Mouse (Mus musculus): ENCODE measurements at regions not wholly inside any gene's neighbourhood (a gene's known extent, or its start where the extent isn't known, plus 50 kb on each side); places are given as distances from the start of the nearest gene placed in this dataset.

DNA sequence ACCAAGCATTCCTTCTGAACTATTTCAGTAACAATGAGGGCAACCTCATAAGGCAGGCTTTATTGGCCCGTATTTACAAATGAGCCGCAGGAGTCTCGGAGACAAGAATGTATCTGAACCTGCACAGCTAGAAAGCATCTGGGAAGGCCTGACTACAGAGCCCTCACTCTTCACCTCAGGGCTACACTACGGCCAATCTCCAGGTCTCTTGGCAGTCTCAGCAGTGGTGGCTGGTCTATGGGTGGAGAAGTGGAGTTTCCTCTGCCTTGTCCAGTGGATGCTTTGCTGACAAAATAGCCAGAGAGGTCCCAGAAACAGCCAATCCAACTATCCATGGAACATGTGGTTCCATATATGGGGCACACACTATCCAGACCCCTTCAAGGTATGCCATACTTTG lies 165.5 kb downstream of the Adamts15 start:
- 49% methylated on average over 4 of the region's 4 CpGs for WGBS
- H3K4me3 ChIP-seq (replicated peaks; ENCODE audit: low read length), result no peak overlapping the region
- H3K36me3 ChIP-seq (ENCODE audit: control insufficient read depth, insufficient read depth, low read length), result no peaks in the 10 kb centered on the region
- H3K9ac ChIP-seq (ENCODE audit: low read depth, low read length, severe bottlenecking), result no peak overlapping the region
- no peak for DNase-seq (ENCODE audit: low spot score)
- no peaks in the 10 kb centered on the region for H3K27me3 ChIP-seq (ENCODE audit: control insufficient read depth, insufficient read depth, low read length)
- no peaks in the 10 kb centered on the region for H3K9me3 ChIP-seq (ENCODE audit: control insufficient read depth, low read length)
- no peak overlapping the region for H3K27ac ChIP-seq (replicated peaks; ENCODE audit: low read depth, low read length)
- no peak for TF ChIP-seq POLR2A (IDR thresholded peaks at IDR 0.05; ENCODE audit: borderline replicate concordance, extremely low read depth, insufficient read depth, insufficient read length)
- H3K4me1 ChIP-seq (ENCODE audit: control insufficient read depth, insufficient read depth, low read length), result peaks cover 3% of the 10 kb centered on the region; the same call in 1 of the 2 replicates
- no peak for ATAC-seq (ENCODE audit: low FRiP score, low read depth)
- H3K4me2 ChIP-seq (replicated peaks; ENCODE audit: low read depth, low read length, severe bottlenecking), result no peak overlapping the region

DNA sequence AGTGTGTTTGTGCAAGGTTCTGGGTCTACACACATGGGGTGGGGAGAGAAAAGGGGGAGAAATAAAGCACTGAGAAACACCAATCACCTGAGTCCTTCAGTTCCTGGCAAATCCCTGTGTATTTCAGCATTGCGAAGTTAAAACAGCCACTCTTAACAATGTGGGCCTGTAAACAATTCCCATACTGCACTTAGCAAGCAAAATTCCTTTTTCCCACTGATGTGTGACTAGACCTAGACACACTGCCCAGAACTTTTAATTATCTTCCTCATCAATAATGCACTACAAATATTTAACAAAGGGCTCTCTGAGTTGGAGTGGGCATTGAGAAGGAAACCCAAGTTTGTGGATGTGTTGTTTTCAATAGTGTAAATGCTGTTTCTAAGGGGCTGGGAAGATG lies 166.7 kb downstream of the Adamts15 start:
- no peak for DNase-seq (ENCODE audit: low spot score)
- peaks cover 3% of the 10 kb centered on the region; the same call in 1 of the 2 replicates for H3K4me1 ChIP-seq (ENCODE audit: control insufficient read depth, insufficient read depth, low read length)
- H3K36me3 ChIP-seq (ENCODE audit: control insufficient read depth, insufficient read depth, low read length), result no peaks in the 10 kb centered on the region
- no peak overlapping the region for H3K4me3 ChIP-seq (replicated peaks; ENCODE audit: low read length)
- WGBS, result 48% methylated on average over 1 of the region's 1 CpGs
- H3K27me3 ChIP-seq (ENCODE audit: control insufficient read depth, insufficient read depth, low read length), result no peaks in the 10 kb centered on the region
- H3K9me3 ChIP-seq (ENCODE audit: control insufficient read depth, low read length), result no peaks in the 10 kb centered on the region
- no peak for TF ChIP-seq POLR2A (IDR thresholded peaks at IDR 0.05; ENCODE audit: borderline replicate concordance, extremely low read depth, insufficient read depth, insufficient read length)
- no peak for ATAC-seq (ENCODE audit: low FRiP score, low read depth)
- no peak overlapping the region for H3K4me2 ChIP-seq (replicated peaks; ENCODE audit: low read depth, low read length, severe bottlenecking)
- H3K27ac ChIP-seq (replicated peaks; ENCODE audit: low read depth, low read length), result no peak overlapping the region
- no peak overlapping the region for H3K9ac ChIP-seq (ENCODE audit: low read depth, low read length, severe bottlenecking)

- H3K4me1 ChIP-seq (ENCODE audit: control insufficient read depth, insufficient read depth, low read length), result peaks cover 3% of the 10 kb centered on the region; the same call in 1 of the 2 replicates
- WGBS, result 90% methylated on average over 5 of the region's 5 CpGs
- ATAC-seq (ENCODE audit: low FRiP score, low read depth), result no peak
- H3K27ac ChIP-seq (replicated peaks; ENCODE audit: low read depth, low read length), result no peak overlapping the region
- H3K9ac ChIP-seq (ENCODE audit: low read depth, low read length, severe bottlenecking), result no peak overlapping the region
- no peak for DNase-seq (ENCODE audit: low spot score)
- no peak for TF ChIP-seq POLR2A (IDR thresholded peaks at IDR 0.05; ENCODE audit: borderline replicate concordance, extremely low read depth, insufficient read depth, insufficient read length)
- no peak overlapping the region for H3K4me2 ChIP-seq (replicated peaks; ENCODE audit: low read depth, low read length, severe bottlenecking)
- H3K36me3 ChIP-seq (ENCODE audit: control insufficient read depth, insufficient read depth, low read length), result no peaks in the 10 kb centered on the region
- no peaks in the 10 kb centered on the region for H3K9me3 ChIP-seq (ENCODE audit: control insufficient read depth, low read length)
- no peak overlapping the region for H3K4me3 ChIP-seq (replicated peaks; ENCODE audit: low read length)
- H3K27me3 ChIP-seq (ENCODE audit: control insufficient read depth, insufficient read depth, low read length), result no peaks in the 10 kb centered on the region
Measured at GRCm38 (mm10) chr9:30754826-30755225, 167.4 kb downstream of the Adamts15 start.

DNA sequence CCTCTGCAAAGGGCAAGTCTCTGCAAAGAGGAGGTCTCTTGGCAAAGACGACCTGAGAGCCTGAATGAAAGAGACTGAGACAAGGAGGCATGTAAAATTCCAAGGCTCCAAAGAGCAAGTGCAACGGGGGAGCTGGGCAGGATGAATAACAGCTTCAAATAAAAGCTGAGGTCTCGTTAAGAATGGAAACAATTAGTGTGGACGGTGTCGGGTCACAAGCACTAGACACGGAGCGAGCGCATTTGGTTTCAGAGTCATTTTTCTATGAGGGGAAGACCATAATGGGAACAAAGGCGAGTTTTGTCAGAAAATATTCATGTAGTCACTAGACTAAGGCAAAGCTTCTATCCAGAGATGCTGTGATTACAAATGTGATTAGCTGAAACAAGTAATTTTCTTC lies 178.8 kb downstream of the Adamts15 start:
- no peak for ATAC-seq (ENCODE audit: low FRiP score, low read depth)
- Histone ChIP-seq H3K4me2 (replicated peaks; ENCODE audit: low read depth, low read length, severe bottlenecking) (no peak overlapping the region), H3K4me3 (replicated peaks; ENCODE audit: low read length) (no peak overlapping the region)

GRCm38 (mm10) chr9:30742471-30743098 lies 179.7 kb downstream of the Adamts15 start:
- Histone ChIP-seq H3K36me3 (ENCODE audit: control insufficient read depth, insufficient read depth, low read length) (no peaks in the 10 kb centered on the region), H3K4me3 (replicated peaks; ENCODE audit: low read length) (no peak overlapping the region), H3K4me1 (ENCODE audit: control insufficient read depth, insufficient read depth, low read length) (peaks cover 22% of the 10 kb centered on the region), H3K27ac (replicated peaks; ENCODE audit: low read depth, low read length) (0 out of 2 replicates have a peak overlapping the region, but pooled peaks have one; percentile 22), H3K27me3 (ENCODE audit: control insufficient read depth, insufficient read depth, low read length) (no peaks in the 10 kb centered on the region), H3K4me2 (replicated peaks; ENCODE audit: low read depth, low read length, severe bottlenecking) (0 out of 2 replicates have a peak overlapping the region, but pooled peaks have one; percentile 4), H3K9ac (ENCODE audit: low read depth, low read length, severe bottlenecking) (no peak overlapping the region), H3K9me3 (ENCODE audit: control insufficient read depth, low read length) (no peaks in the 10 kb centered on the region)
- peak; percentile 88 for ATAC-seq (ENCODE audit: low FRiP score, low read depth)
- TF ChIP-seq POLR2A (IDR thresholded peaks at IDR 0.05; ENCODE audit: borderline replicate concordance, extremely low read depth, insufficient read depth, insufficient read length), result no peak
- peak; percentile 46 for DNase-seq (ENCODE audit: low spot score)
- WGBS, result 9% methylated on average over 8 of the region's 8 CpGs

More for the DNA sequence above, 178.8 kb downstream of the Adamts15 start:
- Histone ChIP-seq H3K27ac (replicated peaks; ENCODE audit: low read depth, low read length) (no peak overlapping the region), H3K9me3 (ENCODE audit: control insufficient read depth, low read length) (no peaks in the 10 kb centered on the region), H3K27me3 (ENCODE audit: control insufficient read depth, insufficient read depth, low read length) (no peaks in the 10 kb centered on the region), H3K9ac (ENCODE audit: low read depth, low read length, severe bottlenecking) (no peak overlapping the region), H3K4me1 (ENCODE audit: control insufficient read depth, insufficient read depth, low read length) (peaks cover 22% of the 10 kb centered on the region), H3K36me3 (ENCODE audit: control insufficient read depth, insufficient read depth, low read length) (no peaks in the 10 kb centered on the region)
- 17% methylated on average over 9 of the region's 9 CpGs for WGBS
- no peak for DNase-seq (ENCODE audit: low spot score)
- no peak for TF ChIP-seq POLR2A (IDR thresholded peaks at IDR 0.05; ENCODE audit: borderline replicate concordance, extremely low read depth, insufficient read depth, insufficient read length)

All from limb, embryonic 14.5 days (tissue).